Mouse (Mus musculus) limb, embryonic 14.5 days (tissue): ENCODE measurements around the gene Zfp423. TPM values are rescaled to one million over a fixed set of nuclear protein-coding genes. Genes with fewer than 3 reads are reported as not detected.

Experiments used
- ATAC-seq: fragments of 200-750 bp; cut with Nextera tagmentation; 2 replicates; pipeline ENCODE4 v1.8.0; 2017; ENCODE audit warnings: low read depth, moderate number of reproducible peaks, moderate TSS enrichment; ENCODE audit not compliant: low FRiP score
- DNase-seq: peaks from one replicate; pipeline ENCODE4 v3.0.0-alpha.2; 2015; ENCODE audit warnings: low spot score
- H3K27ac ChIP-seq: fragments of 300-500 bp; sonication (generic); replicated peaks from 2 replicates; pipeline ENCODE4 v1.5.1; 2014; ENCODE audit warnings: low read depth, mild to moderate bottlenecking, low read length, moderate library complexity, mixed read lengths
- H3K27me3 ChIP-seq: fragments of 300-500 bp; sonication (generic); 2 replicates; pipeline ENCODE4 v1.6.1; 2014; ENCODE audit warnings: low read length, mixed read lengths; ENCODE audit not compliant: control insufficient read depth, insufficient read depth
- H3K36me3 ChIP-seq: fragments of 300-500 bp; sonication (generic); 2 replicates; pipeline ENCODE4 v1.6.1; 2014; ENCODE audit warnings: mild to moderate bottlenecking, low read length, moderate library complexity, mixed read lengths; ENCODE audit not compliant: control insufficient read depth, insufficient read depth
- H3K4me1 ChIP-seq: fragments of 300-500 bp; sonication (generic); 2 replicates; pipeline ENCODE4 v1.6.1; 2014; ENCODE audit warnings: antibody characterized with exemption, low read length, mixed read lengths; ENCODE audit not compliant: control insufficient read depth, insufficient read depth
- H3K4me2 ChIP-seq: fragments of 300-500 bp; sonication (generic); replicated peaks from 2 replicates; pipeline ENCODE4 v1.6.1; 2014; ENCODE audit warnings: low read depth, mild to moderate bottlenecking, low read length, moderate library complexity; ENCODE audit not compliant: severe bottlenecking
- H3K4me3 ChIP-seq: fragments of 300-500 bp; sonication (generic); replicated peaks from 2 replicates; pipeline ENCODE4 v1.5.1; 2014; ENCODE audit warnings: low read length
- H3K9ac ChIP-seq: fragments of 300-500 bp; sonication (generic); 2 replicates; pipeline ENCODE4 v1.6.1; 2014; ENCODE audit warnings: mild to moderate bottlenecking, low read depth, low read length, moderate library complexity; ENCODE audit not compliant: severe bottlenecking
- H3K9me3 ChIP-seq: fragments of 300-500 bp; sonication (generic); 2 replicates; pipeline ENCODE4 v1.6.1; 2016; ENCODE audit warnings: low read length; ENCODE audit not compliant: control insufficient read depth
- POLR2A ChIP-seq: fragments of 200-500 bp; IDR thresholded peaks from 2 replicates; pipeline ENCODE4 v1.8.0; 2012; ENCODE audit warnings: inconsistent platforms, mild to moderate bottlenecking, moderate library complexity, borderline replicate concordance; ENCODE audit not compliant: insufficient read depth, insufficient read length; ENCODE audit errors: extremely low read depth
- whole genome bisulfite sequencing: fragments of 180-500 bp; shearing (Covaris S2); extraction: QIAGEN DNeasy Blood & Tissue Kit; methylation state at CpG from one replicate; pipeline ENCODE4 v1.1.7; 2014; 5-methylcytosine and 5-hydroxymethylcytosine counted together
- polyA plus RNA-seq, 2 experiments: library from polyadenylated mRNA; depleted of rRNA in 1 of 2; stranded (reverse) in 1 of 2; unstranded in 1 of 2; fragments of >200 nt; fragmentation: Nextera tagmentation in 1 of 2; extraction: Ambion mirVana in 1 of 2; gene quantifications; 2 replicates each; pipeline versions ENCODE4 v1.2.1 to v1.2.3; 2012 to 2014

The Zfp423 gene
- polyA plus RNA-seq, 2 experiments, result 24.4 to 46.4 TPM

DNA sequence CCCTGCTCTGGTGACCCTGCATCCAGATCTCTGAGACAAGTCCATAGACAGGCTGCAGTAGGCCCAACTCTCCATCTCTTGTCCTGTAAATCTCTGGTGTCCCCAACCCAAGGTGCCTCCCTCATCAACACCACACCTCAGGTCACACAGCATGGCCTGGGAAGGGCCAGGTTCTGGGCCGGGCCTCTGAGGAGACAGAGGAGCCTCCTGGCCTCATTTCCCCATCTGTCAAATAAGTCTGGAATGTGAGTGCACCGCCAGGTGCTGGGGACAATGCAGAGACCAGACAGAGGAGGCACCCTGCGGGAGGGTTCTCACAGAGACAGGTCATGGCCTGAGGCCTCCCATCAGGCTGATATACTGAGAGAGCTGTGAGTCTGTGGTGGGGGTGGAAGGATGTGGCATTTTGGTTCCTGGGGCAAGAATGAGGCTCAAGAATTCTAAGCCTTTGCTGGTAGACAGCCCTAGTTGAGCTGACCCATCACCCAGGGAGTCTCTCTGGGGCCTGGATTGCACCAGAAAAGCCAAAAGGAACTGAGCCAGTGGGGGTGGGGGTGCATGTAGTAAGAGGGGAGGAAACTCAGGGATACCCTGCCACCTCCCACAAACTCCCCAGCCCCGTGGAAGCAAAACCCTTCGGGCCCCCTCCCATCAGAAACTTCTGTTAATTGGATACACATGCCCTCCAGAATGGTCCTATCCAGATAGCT lies 15.0 kb downstream of the Zfp423 start:
- peak; percentile 14 for ATAC-seq
- Histone ChIP-seq H3K4me1 (peaks cover 42% of the 10 kb centered on the region), H3K4me3 (peak overlapping the region; percentile 33), H3K27ac (no peak overlapping the region), H3K36me3 (no peaks in the 10 kb centered on the region), H3K9ac (peak overlapping the region; percentile 61), H3K27me3 (no peaks in the 10 kb centered on the region), H3K9me3 (no peaks in the 10 kb centered on the region), H3K4me2 (peak overlapping the region; percentile 78)
- 11% methylated on average over 5 of the region's 5 CpGs for WGBS
- DNase-seq, result no peak
- TF ChIP-seq POLR2A, result no peak

DNA sequence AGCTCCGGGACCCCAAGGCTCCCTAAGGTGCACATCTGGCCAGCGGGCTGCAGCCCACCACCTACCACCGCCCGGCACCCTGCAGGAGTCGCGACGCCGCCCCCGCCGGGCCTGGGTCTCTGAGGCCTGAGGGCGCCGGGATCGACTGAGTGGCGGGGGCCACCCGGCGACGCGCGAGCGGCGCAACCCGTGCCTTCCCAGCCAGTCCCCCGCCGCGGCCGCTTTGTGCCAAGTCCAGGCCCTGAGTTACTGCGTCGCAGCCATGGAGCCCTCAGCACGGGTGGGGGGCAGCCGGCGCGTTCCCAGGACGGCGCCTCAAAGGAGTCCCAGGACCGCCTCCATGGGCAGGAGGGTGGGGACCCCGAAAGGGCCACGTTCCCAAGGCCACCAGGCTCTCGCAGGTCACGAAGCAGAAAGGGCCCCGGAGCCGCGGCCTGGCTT lies 15.7 kb downstream of the Zfp423 start:
- 4% methylated on average over 38 of the region's 42 CpGs for WGBS
- ATAC-seq, result no peak; the same call in 1 of the 2 replicates
- Histone ChIP-seq H3K4me2 (peak overlapping the region; percentile 78), H3K36me3 (no peaks in the 10 kb centered on the region), H3K9me3 (no peaks in the 10 kb centered on the region), H3K4me1 (peaks cover 48% of the 10 kb centered on the region), H3K27ac (no peak overlapping the region), H3K4me3 (peak overlapping the region; percentile 33), H3K9ac (peak overlapping the region; percentile 61), H3K27me3 (no peaks in the 10 kb centered on the region)
- TF ChIP-seq POLR2A, result no peak
- no peak for DNase-seq

DNA sequence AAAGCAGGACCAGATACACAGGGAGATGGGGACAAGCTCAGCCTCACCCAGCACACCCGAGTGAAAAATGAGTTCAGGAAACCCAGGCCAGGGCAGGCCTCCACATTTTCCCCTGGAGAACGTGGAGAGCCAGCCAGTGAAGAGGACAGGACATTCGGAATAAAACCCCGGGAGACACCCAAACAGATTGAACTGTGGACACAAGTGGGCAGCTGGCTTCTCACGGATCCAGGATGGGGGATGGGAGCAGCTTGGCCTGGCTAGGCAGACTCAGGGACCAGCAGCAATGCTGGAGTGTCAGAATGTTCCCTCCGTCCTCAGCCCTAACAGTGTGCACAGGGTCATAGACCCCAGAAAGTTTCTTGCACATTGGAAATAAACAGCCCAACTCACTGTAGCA lies 18.7 kb downstream of the Zfp423 start:
- Histone ChIP-seq H3K9me3 (no peaks in the 10 kb centered on the region), H3K27ac (no peak overlapping the region), H3K4me3 (no peak overlapping the region), H3K4me2 (no peak overlapping the region), H3K9ac (no peak overlapping the region), H3K4me1 (peaks cover 55% of the 10 kb centered on the region), H3K36me3 (no peaks in the 10 kb centered on the region), H3K27me3 (no peaks in the 10 kb centered on the region)
- ATAC-seq, result no peak
- no peak for DNase-seq
- 35% methylated on average over 6 of the region's 6 CpGs for WGBS
- no peak for TF ChIP-seq POLR2A

DNA sequence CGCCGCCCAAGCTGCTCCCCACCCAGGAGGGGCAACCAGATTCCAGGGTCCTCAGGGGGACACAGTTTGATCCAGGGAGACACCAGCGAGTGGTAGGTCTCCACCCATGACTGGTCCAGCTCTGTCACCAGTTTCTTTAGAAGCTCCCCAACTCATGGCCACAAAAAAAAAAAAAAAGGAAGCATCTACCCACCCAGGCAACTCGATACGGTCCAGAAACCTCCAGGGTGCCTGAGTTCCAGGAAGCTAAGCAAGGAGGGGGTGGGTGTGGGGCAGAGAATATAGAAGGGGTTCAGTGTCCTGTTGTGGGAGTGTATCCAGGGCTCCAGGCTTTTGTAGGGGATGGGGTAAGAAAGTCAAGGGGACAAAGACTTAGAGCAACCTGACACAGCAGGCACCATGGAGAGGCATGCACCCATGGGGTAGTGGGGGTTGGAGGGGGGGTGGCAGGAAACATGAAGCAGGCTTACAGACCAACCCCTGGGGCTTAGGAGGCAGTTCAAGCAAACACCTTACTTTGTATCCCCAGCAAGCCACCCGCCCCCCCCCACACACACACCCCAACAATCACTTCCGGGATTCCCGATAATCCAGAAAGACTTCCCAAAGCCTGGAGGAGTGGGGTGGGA lies 20.0 kb downstream of the Zfp423 start:
- ATAC-seq, result no peak
- peak overlapping the region; percentile 22 for H3K4me3 ChIP-seq
- H3K27ac ChIP-seq, result peak overlapping the region; percentile 55
- peaks cover 56% of the 10 kb centered on the region for H3K4me1 ChIP-seq
- peak overlapping the region; percentile 54 for H3K4me2 ChIP-seq
- TF ChIP-seq POLR2A, result no peak
- no peak overlapping the region for H3K9ac ChIP-seq
- no peaks in the 10 kb centered on the region for H3K9me3 ChIP-seq
- DNase-seq, result no peak
- H3K36me3 ChIP-seq, result no peaks in the 10 kb centered on the region
- 15% methylated on average over 8 of the region's 8 CpGs for WGBS
- H3K27me3 ChIP-seq, result no peaks in the 10 kb centered on the region

DNA sequence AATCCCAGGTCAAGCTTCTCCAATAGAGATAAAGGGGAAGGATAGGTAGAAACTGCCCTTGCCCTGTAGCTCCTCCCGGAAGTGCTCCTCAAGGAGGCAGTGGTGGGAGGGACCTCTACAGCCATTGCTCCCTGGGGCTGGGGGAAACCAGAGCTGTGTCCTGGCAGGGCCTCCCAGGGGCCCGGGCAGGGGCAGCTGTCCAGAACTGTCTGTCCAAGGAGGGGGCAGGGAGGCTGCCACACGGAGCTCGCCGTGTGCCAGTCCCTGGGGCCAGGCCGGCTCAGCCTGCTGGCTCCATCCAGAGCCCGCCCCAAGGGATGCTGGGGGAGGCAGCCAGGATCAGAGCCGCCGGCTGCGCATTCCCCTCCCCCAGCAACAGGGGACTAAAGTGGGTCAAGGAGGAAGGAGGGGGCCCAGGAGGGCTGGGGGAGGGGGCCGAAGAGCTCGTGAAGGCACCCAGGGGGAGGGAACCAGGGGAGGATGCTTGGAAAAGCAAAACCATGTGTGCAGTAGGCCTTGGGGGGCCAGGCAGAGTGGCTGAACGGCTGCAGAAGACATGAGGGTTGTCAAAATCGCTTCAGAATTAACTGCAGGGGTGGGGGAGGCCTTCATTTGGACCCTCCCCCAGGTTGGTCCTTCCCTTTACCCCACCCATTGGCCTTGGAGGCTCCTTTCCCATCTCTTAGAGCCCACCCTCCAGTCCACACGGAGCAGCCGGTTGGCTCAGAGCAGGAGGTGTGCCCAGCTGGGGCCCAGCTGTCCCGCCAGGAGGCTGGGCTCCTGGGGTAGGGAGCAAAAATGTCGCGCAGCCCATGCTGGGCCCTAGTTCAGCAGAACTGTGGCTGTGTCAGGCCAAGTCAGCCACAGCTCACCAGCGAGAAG lies 20.8 kb downstream of the Zfp423 start:
- DNase-seq, result peak; percentile 78
- Histone ChIP-seq H3K27me3 (no peaks in the 10 kb centered on the region), H3K4me3 (peak overlapping the region; percentile 22), H3K4me2 (peak overlapping the region; percentile 54), H3K9me3 (no peaks in the 10 kb centered on the region), H3K27ac (peak overlapping the region; percentile 39; the same call in 1 of the 2 replicates), H3K9ac (peak overlapping the region; percentile 18; the same call in 1 of the 2 replicates), H3K36me3 (no peaks in the 10 kb centered on the region), H3K4me1 (peaks cover 56% of the 10 kb centered on the region)
- TF ChIP-seq POLR2A, result no peak
- peak; percentile 90 for ATAC-seq
- WGBS, result 2% methylated on average over 18 of the region's 20 CpGs
